Mouse (Mus musculus) stomach, embryonic 16.5 days (tissue): ENCODE results near the gene Rtraf. TPM values are rescaled to one million over a fixed set of nuclear protein-coding genes. Genes with fewer than 3 reads are reported as not detected.

Source experiments
- ATAC-seq: fragments of 200-750 bp; cut with Nextera tagmentation; 2 replicates; pipeline ENCODE4 v1.8.0; 2017; ENCODE audit warnings: moderate number of reproducible peaks, moderate TSS enrichment; ENCODE audit not compliant: insufficient read depth, low FRiP score
- H3K27ac ChIP-seq: fragments of 300-500 bp; sonication (generic); 2 replicates; pipeline ENCODE4 v1.5.1; 2014; ENCODE audit warnings: low read length
- H3K27me3 ChIP-seq: fragments of 300-500 bp; sonication (generic); 2 replicates; pipeline ENCODE4 v1.6.1; 2014; ENCODE audit warnings: low read length, control low read depth, mixed read lengths; ENCODE audit not compliant: control insufficient read depth, insufficient read depth
- H3K36me3 ChIP-seq: fragments of 300-500 bp; sonication (generic); 2 replicates; pipeline ENCODE4 v1.6.1; 2014; ENCODE audit warnings: low read length; ENCODE audit not compliant: control insufficient read depth, insufficient read depth
- H3K4me1 ChIP-seq: fragments of 300-500 bp; sonication (generic); 2 replicates; pipeline ENCODE4 v1.6.1; 2014; ENCODE audit warnings: low read length, control low read depth, mixed read lengths; ENCODE audit not compliant: control insufficient read depth, insufficient read depth
- H3K4me2 ChIP-seq: fragments of 300-500 bp; sonication (generic); 2 replicates; pipeline ENCODE4 v1.6.1; 2014; ENCODE audit warnings: low read depth, low read length, mixed read lengths
- H3K4me3 ChIP-seq: fragments of 300-500 bp; sonication (generic); replicated peaks from 2 replicates; pipeline ENCODE4 v1.5.1; 2014; ENCODE audit warnings: mild to moderate bottlenecking, low read length
- H3K9ac ChIP-seq: fragments of 300-500 bp; sonication (generic); 2 replicates; pipeline ENCODE4 v1.6.1; 2014; ENCODE audit warnings: low read length
- H3K9me3 ChIP-seq: fragments of 300-500 bp; sonication (generic); replicated peaks from 2 replicates; pipeline ENCODE4 v1.6.1; 2016; ENCODE audit warnings: low read length, control low read depth; ENCODE audit not compliant: control insufficient read depth
- WGBS: fragments of 180-500 bp; shearing (Covaris S2); extraction: QIAGEN DNeasy Blood & Tissue Kit; methylation state at CpG from one replicate; pipeline ENCODE4 v1.1.7; 2014; 5-methylcytosine and 5-hydroxymethylcytosine counted together
- polyA plus RNA-seq: library from polyadenylated mRNA; unstranded; fragments of >200 nt; fragmentation: Nextera tagmentation; extraction: Ambion mirVana; gene quantifications from 2 replicates; pipeline ENCODE4 v1.2.1, GENCODE M21; 2015

Rtraf gene
- polyA plus RNA-seq, 1 experiment from 2014 or later: 183 TPM

- no peaks in the 10 kb centered on the region for H3K27me3 ChIP-seq
- 56% methylated on average over 9 of the region's 9 CpGs for WGBS
Observed at GRCm38 (mm10) chr14:19765539-19766379, 57.9 kb downstream of the Rtraf start.

GRCm38 (mm10) chr14:19764331-19764730, 59.3 kb downstream of the Rtraf start:
- Histone ChIP-seq H3K27me3 (no peaks in the 10 kb centered on the region), H3K9me3 (no peaks in the 10 kb centered on the region), H3K4me1 (no peaks in the 10 kb centered on the region), H3K27ac (no peak overlapping the region), H3K4me2 (no peak overlapping the region), H3K4me3 (no peak overlapping the region), H3K36me3 (no peaks in the 10 kb centered on the region), H3K9ac (no peak overlapping the region)
- 66% methylated on average over 8 of the region's 8 CpGs for WGBS
- ATAC-seq: no peak

More at GRCm38 (mm10) chr14:19765539-19766379, 57.9 kb downstream of the Rtraf start:
- H3K4me2 ChIP-seq: no peak overlapping the region
- H3K4me3 ChIP-seq: no peak overlapping the region
- no peaks in the 10 kb centered on the region for H3K36me3 ChIP-seq
- ATAC-seq: no peak
- no peak overlapping the region for H3K27ac ChIP-seq
- peaks cover 7% of the 10 kb centered on the region for H3K4me1 ChIP-seq
- H3K9ac ChIP-seq: no peak overlapping the region
- H3K9me3 ChIP-seq: no peaks in the 10 kb centered on the region

- no peak for ATAC-seq
- H3K27me3 ChIP-seq: no peaks in the 10 kb centered on the region
- H3K36me3 ChIP-seq: no peaks in the 10 kb centered on the region
- no peaks in the 10 kb centered on the region for H3K4me1 ChIP-seq
- H3K4me2 ChIP-seq: no peak overlapping the region
- no peak overlapping the region for H3K4me3 ChIP-seq
- 38% methylated on average over 8 of the region's 8 CpGs for WGBS
- no peak overlapping the region for H3K9ac ChIP-seq
- H3K9me3 ChIP-seq: no peaks in the 10 kb centered on the region
- no peak overlapping the region for H3K27ac ChIP-seq
Observed at GRCm38 (mm10) chr14:19763527-19763926, 60.1 kb downstream of the Rtraf start.

- H3K27ac ChIP-seq: no peak overlapping the region
- H3K9ac ChIP-seq: no peak overlapping the region
- no peak overlapping the region for H3K4me2 ChIP-seq
- no peaks in the 10 kb centered on the region for H3K36me3 ChIP-seq
- 52% methylated on average over 4 of the region's 4 CpGs for WGBS
- H3K4me1 ChIP-seq: no peaks in the 10 kb centered on the region
- no peak overlapping the region for H3K4me3 ChIP-seq
- no peak for ATAC-seq
- no peaks in the 10 kb centered on the region for H3K9me3 ChIP-seq
- no peaks in the 10 kb centered on the region for H3K27me3 ChIP-seq
Observed at GRCm38 (mm10) chr14:19762014-19762413, 61.6 kb downstream of the Rtraf start.

Other genes with a start within 250 kb of the Rtraf start
- gene Gm2237, start 238.7 kb downstream of the Rtraf start, polyA plus RNA-seq: 1.8 and 2.0 TPM in 2 replicates
- gene Gm5458, start 221.2 kb downstream of the Rtraf start, polyA plus RNA-seq: not detected in 2 replicates
- 94.3 and 99.5 TPM in 2 replicates for gene Nid2, start 72.6 kb downstream of the Rtraf start, polyA plus RNA-seq
- gene Gng2, start 153.8 kb upstream of the Rtraf start, polyA plus RNA-seq: 43.3 and 43.6 TPM in 2 replicates